Mouse (Mus musculus): ENCODE measurements around the gene Catsperd. TPM values are rescaled to one million over a fixed set of nuclear protein-coding genes. Genes with fewer than 3 reads are reported as not detected.

The Catsperd gene
- not detected in 2 replicates for polyA plus RNA-seq (2012; ENCODE audit: insufficient read depth, insufficient read length, low replicate concordance, missing spikeins)

GRCm38 (mm10) chr17:56627530-56628277 lies at the start of gene Catsperd:
TSS of gene Catsperd (plus strand) at chr17:56628143.
- H3K27ac ChIP-seq (ENCODE audit: insufficient read depth, low read depth, low read length), result no peak within 1 kb of the TSS
- H3K4me3 ChIP-seq (ENCODE audit: insufficient read depth, low read depth, low read length), result peak within 1 kb of the TSS; percentile 77
- 10% methylated on average over 26 of the region's 26 CpGs for WGBS
- H3K4me1 ChIP-seq (ENCODE audit: control insufficient read depth, insufficient read depth, low read length), result peaks cover 12% of the 10 kb centered on the region
- TF ChIP-seq CTCF (IDR thresholded peaks at IDR 0.05; ENCODE audit: insufficient read depth, low read depth, low read length), result no peak
- no peak for TF ChIP-seq POLR2A (IDR thresholded peaks at IDR 0.05; ENCODE audit: insufficient read depth, low read depth, low read length)

GRCm38 (mm10) chr17:56583071-56583470 lies 44.9 kb upstream of the Catsperd start:
- TF ChIP-seq POLR2A (IDR thresholded peaks at IDR 0.05; ENCODE audit: insufficient read depth, low read depth, low read length) (no peak), CTCF (IDR thresholded peaks at IDR 0.05; ENCODE audit: insufficient read depth, low read depth, low read length) (no peak)
- H3K4me3 ChIP-seq (ENCODE audit: insufficient read depth, low read depth, low read length), result peak overlapping the region; percentile 75
- no peak overlapping the region for H3K27ac ChIP-seq (ENCODE audit: insufficient read depth, low read depth, low read length)
- 41% methylated on average over 1 of the region's 1 CpGs for WGBS
- H3K4me1 ChIP-seq (ENCODE audit: control insufficient read depth, insufficient read depth, low read length), result peaks cover 24% of the 10 kb centered on the region

GRCm38 (mm10) chr17:56583611-56584256 lies 44.2 kb upstream of the Catsperd start:
- WGBS, result 1% methylated on average over 33 of the region's 33 CpGs
- Histone ChIP-seq H3K4me1 (ENCODE audit: control insufficient read depth, insufficient read depth, low read length) (peaks cover 24% of the 10 kb centered on the region), H3K27ac (ENCODE audit: insufficient read depth, low read depth, low read length) (peak overlapping the region; percentile 85), H3K4me3 (ENCODE audit: insufficient read depth, low read depth, low read length) (peak overlapping the region; percentile 75)
- TF ChIP-seq POLR2A (IDR thresholded peaks at IDR 0.05; ENCODE audit: insufficient read depth, low read depth, low read length) (no peak), CTCF (IDR thresholded peaks at IDR 0.05; ENCODE audit: insufficient read depth, low read depth, low read length) (no peak)

GRCm38 (mm10) chr17:56584257-56585130 lies 43.4 kb upstream of the Catsperd start, which contains the start of the genes Safb2 and Safb:
TSS of gene Safb2 (minus strand) at chr17:56584585.
TSS of gene Safb (plus strand) at chr17:56584825.
- H3K4me3 ChIP-seq (ENCODE audit: insufficient read depth, low read depth, low read length), result peak within 1 kb of the TSS; percentile 89
- H3K27ac ChIP-seq (ENCODE audit: insufficient read depth, low read depth, low read length), result peak within 1 kb of the TSS; percentile 90
- 1% methylated on average over 93 of the region's 101 CpGs for WGBS
- peaks cover 29% of the 10 kb centered on the region for H3K4me1 ChIP-seq (ENCODE audit: control insufficient read depth, insufficient read depth, low read length)
- TF ChIP-seq CTCF (IDR thresholded peaks at IDR 0.05; ENCODE audit: insufficient read depth, low read depth, low read length), result no peak
- TF ChIP-seq POLR2A (IDR thresholded peaks at IDR 0.05; ENCODE audit: insufficient read depth, low read depth, low read length), result peak; percentile 76

GRCm38 (mm10) chr17:56585171-56585821 lies 42.6 kb upstream of the Catsperd start:
- WGBS, result under 1% methylated on average over 61 of the region's 61 CpGs
- no peak for TF ChIP-seq CTCF (IDR thresholded peaks at IDR 0.05; ENCODE audit: insufficient read depth, low read depth, low read length)
- no peak; the same call in 1 of the 2 replicates for TF ChIP-seq POLR2A (IDR thresholded peaks at IDR 0.05; ENCODE audit: insufficient read depth, low read depth, low read length)
- peaks cover 29% of the 10 kb centered on the region for H3K4me1 ChIP-seq (ENCODE audit: control insufficient read depth, insufficient read depth, low read length)

GRCm38 (mm10) chr17:56587773-56588172 lies 40.2 kb upstream of the Catsperd start:
- no peak for TF ChIP-seq CTCF (IDR thresholded peaks at IDR 0.05; ENCODE audit: insufficient read depth, low read depth, low read length)
- no peak for TF ChIP-seq POLR2A (IDR thresholded peaks at IDR 0.05; ENCODE audit: insufficient read depth, low read depth, low read length)
- Histone ChIP-seq H3K4me3 (ENCODE audit: insufficient read depth, low read depth, low read length) (no peak overlapping the region), H3K27ac (ENCODE audit: insufficient read depth, low read depth, low read length) (no peak overlapping the region), H3K4me1 (ENCODE audit: control insufficient read depth, insufficient read depth, low read length) (peaks cover 20% of the 10 kb centered on the region)
- WGBS, result 31% methylated on average over 1 of the region's 1 CpGs

More at GRCm38 (mm10) chr17:56585171-56585821, 42.6 kb upstream of the Catsperd start:
- Histone ChIP-seq H3K27ac (ENCODE audit: insufficient read depth, low read depth, low read length) (peak overlapping the region; percentile 90), H3K4me3 (ENCODE audit: insufficient read depth, low read depth, low read length) (peak overlapping the region; percentile 89)

- TF ChIP-seq POLR2A (IDR thresholded peaks at IDR 0.05; ENCODE audit: insufficient read depth, low read depth, low read length) (no peak), CTCF (IDR thresholded peaks at IDR 0.05; ENCODE audit: insufficient read depth, low read depth, low read length) (no peak)
- 88% methylated on average over 4 of the region's 4 CpGs for whole genome bisulfite sequencing
- Histone ChIP-seq H3K27ac (ENCODE audit: insufficient read depth, low read depth, low read length) (no peak overlapping the region), H3K4me1 (ENCODE audit: control insufficient read depth, insufficient read depth, low read length) (peaks cover 27% of the 10 kb centered on the region), H3K4me3 (ENCODE audit: insufficient read depth, low read depth, low read length) (no peak overlapping the region)
These were observed 39.0 kb upstream of the Catsperd start for GRCm38 (mm10) chr17:56588921-56589320.

GRCm38 (mm10) chr17:56592553-56592952 lies 35.4 kb upstream of the Catsperd start:
- TF ChIP-seq CTCF (IDR thresholded peaks at IDR 0.05; ENCODE audit: insufficient read depth, low read depth, low read length), result no peak
- TF ChIP-seq POLR2A (IDR thresholded peaks at IDR 0.05; ENCODE audit: insufficient read depth, low read depth, low read length), result no peak
- Histone ChIP-seq H3K4me3 (ENCODE audit: insufficient read depth, low read depth, low read length) (no peak overlapping the region), H3K27ac (ENCODE audit: insufficient read depth, low read depth, low read length) (no peak overlapping the region), H3K4me1 (ENCODE audit: control insufficient read depth, insufficient read depth, low read length) (peaks cover 26% of the 10 kb centered on the region)

All from olfactory bulb, adult 2 months (tissue).